Mouse (Mus musculus) midbrain, embryonic 12.5 days (tissue): ENCODE data around the gene Enkd1. TPM values are rescaled to one million over a fixed set of nuclear protein-coding genes. Genes with fewer than 3 reads are reported as not detected.

Experiments
- ATAC-seq: fragments of 200-750 bp; cut with Nextera tagmentation; 2 replicates; pipeline ENCODE4 v1.8.0; 2017; ENCODE audit warnings: low read depth, moderate TSS enrichment, moderate library complexity; ENCODE audit not compliant: low FRiP score
- H3K27ac ChIP-seq: fragments of 300-500 bp; sonication (generic); replicated peaks from 2 replicates; pipeline ENCODE4 v1.5.1; 2016; ENCODE audit warnings: mild to moderate bottlenecking
- H3K27me3 ChIP-seq: fragments of 300-500 bp; sonication (generic); 2 replicates; pipeline ENCODE4 v1.6.1; 2016; ENCODE audit warnings: mild to moderate bottlenecking
- H3K36me3 ChIP-seq: fragments of 300-500 bp; sonication (generic); 2 replicates; pipeline ENCODE4 v1.6.1; 2016
- H3K4me1 ChIP-seq: fragments of 300-500 bp; sonication (generic); 2 replicates; pipeline ENCODE4 v1.6.1; 2016
- H3K4me2 ChIP-seq: fragments of 300-500 bp; sonication (generic); replicated peaks from 2 replicates; pipeline ENCODE4 v1.6.1; 2016; ENCODE audit warnings: mild to moderate bottlenecking, moderate library complexity
- H3K4me3 ChIP-seq: fragments of 300-500 bp; sonication (generic); 2 replicates; pipeline ENCODE4 v1.5.1; 2016; ENCODE audit warnings: mild to moderate bottlenecking
- H3K9ac ChIP-seq: fragments of 300-500 bp; sonication (generic); replicated peaks from 2 replicates; pipeline ENCODE4 v1.6.1; 2016; ENCODE audit warnings: mild to moderate bottlenecking, moderate library complexity
- H3K9me3 ChIP-seq: fragments of 300-500 bp; sonication (generic); 2 replicates; pipeline ENCODE4 v1.6.1; 2016; ENCODE audit warnings: mild to moderate bottlenecking
- WGBS: fragments of 180-500 bp; shearing (Covaris S2); methylation state at CpG from one replicate; pipeline ENCODE4 v1.1.7; 2016; 5-methylcytosine and 5-hydroxymethylcytosine counted together
- polyA plus RNA-seq: library from polyadenylated mRNA; unstranded; fragments of >200 nt; fragmentation: Nextera tagmentation; extraction: Ambion mirVana; gene quantifications from 2 replicates; pipeline ENCODE4 v1.2.1, GENCODE M21; 2016

Gene Enkd1
- polyA plus RNA-seq, 1 experiment from 2014 or later, result 32.6 TPM

- peaks cover 21% of the 10 kb centered on the region for H3K4me1 ChIP-seq
- no peak overlapping the region for H3K4me3 ChIP-seq
- peaks cover 5% of the 10 kb centered on the region; the same call in 1 of the 2 replicates for H3K9me3 ChIP-seq
- no peak for ATAC-seq
- no peak overlapping the region for H3K27ac ChIP-seq
- no peaks in the 10 kb centered on the region for H3K27me3 ChIP-seq
- no peak overlapping the region for H3K4me2 ChIP-seq
- H3K36me3 ChIP-seq, result peaks cover 4% of the 10 kb centered on the region; the same call in 1 of the 2 replicates
- 91% methylated on average over 9 of the region's 9 CpGs for WGBS
- no peak overlapping the region for H3K9ac ChIP-seq
These were observed 18.0 kb downstream of the Enkd1 start for GRCm38 (mm10) chr8:105689983-105690360.

- Histone ChIP-seq H3K4me2 (no peak overlapping the region), H3K9me3 (peaks cover 5% of the 10 kb centered on the region; the same call in 1 of the 2 replicates), H3K36me3 (peaks cover 4% of the 10 kb centered on the region; the same call in 1 of the 2 replicates), H3K4me1 (peaks cover 16% of the 10 kb centered on the region), H3K9ac (no peak overlapping the region), H3K4me3 (no peak overlapping the region), H3K27ac (no peak overlapping the region), H3K27me3 (no peaks in the 10 kb centered on the region)
- no peak for ATAC-seq
- WGBS, result 65% methylated on average over 35 of the region's 35 CpGs
These were observed 18.6 kb downstream of the Enkd1 start for GRCm38 (mm10) chr8:105689256-105689982.

- 70% methylated on average over 14 of the region's 14 CpGs for WGBS
- H3K4me1 ChIP-seq, result peaks cover 6% of the 10 kb centered on the region
- no peak for ATAC-seq
- H3K27ac ChIP-seq, result no peak overlapping the region
- H3K9me3 ChIP-seq, result peaks cover 5% of the 10 kb centered on the region; the same call in 1 of the 2 replicates
- H3K4me3 ChIP-seq, result no peak overlapping the region
- H3K9ac ChIP-seq, result no peak overlapping the region
- H3K36me3 ChIP-seq, result peaks cover 14% of the 10 kb centered on the region
- H3K27me3 ChIP-seq, result no peaks in the 10 kb centered on the region
- H3K4me2 ChIP-seq, result no peak overlapping the region
These were observed 19.7 kb downstream of the Enkd1 start for GRCm38 (mm10) chr8:105688242-105688752.

GRCm38 (mm10) chr8:105687512-105687911 lies 20.5 kb downstream of the Enkd1 start:
- Histone ChIP-seq H3K4me3 (no peak overlapping the region), H3K27ac (no peak overlapping the region), H3K27me3 (no peaks in the 10 kb centered on the region), H3K4me1 (peaks cover 6% of the 10 kb centered on the region), H3K9ac (no peak overlapping the region), H3K9me3 (no peaks in the 10 kb centered on the region), H3K36me3 (peaks cover 18% of the 10 kb centered on the region), H3K4me2 (no peak overlapping the region)
- no peak for ATAC-seq
- 60% methylated on average over 8 of the region's 8 CpGs for WGBS

GRCm38 (mm10) chr8:105686551-105686950 lies 21.5 kb downstream of the Enkd1 start:
- peaks cover 6% of the 10 kb centered on the region for H3K4me1 ChIP-seq
- peaks cover 27% of the 10 kb centered on the region for H3K36me3 ChIP-seq
- H3K9ac ChIP-seq, result no peak overlapping the region
- no peak overlapping the region for H3K4me2 ChIP-seq
- H3K4me3 ChIP-seq, result no peak overlapping the region
- no peaks in the 10 kb centered on the region for H3K9me3 ChIP-seq
- 72% methylated on average over 6 of the region's 6 CpGs for WGBS
- H3K27me3 ChIP-seq, result no peaks in the 10 kb centered on the region
- no peak overlapping the region for H3K27ac ChIP-seq
- ATAC-seq, result no peak

GRCm38 (mm10) chr8:105685796-105686308 lies 22.2 kb downstream of the Enkd1 start, which contains the start of gene Carmil2:
Carmil2 (plus strand) TSS chr8:105686274.
- no peak within 1 kb of the TSS for H3K27ac ChIP-seq
- no peaks in the 10 kb centered on the region for H3K9me3 ChIP-seq
- peak within 1 kb of the TSS; percentile 29; the same call in 1 of the 2 replicates for H3K4me2 ChIP-seq
- H3K27me3 ChIP-seq, result no peaks in the 10 kb centered on the region
- H3K36me3 ChIP-seq, result peaks cover 34% of the 10 kb centered on the region
- WGBS, result 15% methylated on average over 20 of the region's 26 CpGs
- H3K4me1 ChIP-seq, result peaks cover 6% of the 10 kb centered on the region
- no peak within 1 kb of the TSS for H3K4me3 ChIP-seq
- peak; percentile 30; the same call in 1 of the 2 replicates for ATAC-seq
- no peak within 1 kb of the TSS for H3K9ac ChIP-seq

- Histone ChIP-seq H3K27ac (no peak overlapping the region), H3K27me3 (no peaks in the 10 kb centered on the region), H3K9me3 (no peaks in the 10 kb centered on the region), H3K4me1 (peaks cover 6% of the 10 kb centered on the region), H3K36me3 (peaks cover 39% of the 10 kb centered on the region), H3K4me2 (no peak overlapping the region), H3K4me3 (no peak overlapping the region), H3K9ac (no peak overlapping the region)
- ATAC-seq, result no peak
- 83% methylated on average over 7 of the region's 7 CpGs for WGBS
These were observed 22.7 kb downstream of the Enkd1 start for GRCm38 (mm10) chr8:105685325-105685724.

GRCm38 (mm10) chr8:105677891-105678290 lies 30.1 kb downstream of the Enkd1 start:
- H3K4me1 ChIP-seq, result no peaks in the 10 kb centered on the region
- H3K36me3 ChIP-seq, result peaks cover 95% of the 10 kb centered on the region
- no peaks in the 10 kb centered on the region for H3K27me3 ChIP-seq
- H3K9me3 ChIP-seq, result no peaks in the 10 kb centered on the region
- WGBS, result 90% methylated on average over 1 of the region's 1 CpGs
- no peak overlapping the region for H3K27ac ChIP-seq
- no peak overlapping the region for H3K4me2 ChIP-seq
- no peak overlapping the region for H3K9ac ChIP-seq
- no peak overlapping the region for H3K4me3 ChIP-seq
- ATAC-seq, result no peak

GRCm38 (mm10) chr8:105661167-105661566 lies 46.8 kb downstream of the Enkd1 start:
- WGBS, result 78% methylated on average over 3 of the region's 3 CpGs
- peaks cover 31% of the 10 kb centered on the region for H3K36me3 ChIP-seq

GRCm38 (mm10) chr8:105657641-105658040 lies 50.4 kb downstream of the Enkd1 start:
- no peak overlapping the region for H3K4me2 ChIP-seq
- H3K27me3 ChIP-seq, result no peaks in the 10 kb centered on the region
- ATAC-seq, result no peak
- peaks cover 20% of the 10 kb centered on the region for H3K36me3 ChIP-seq
- no peak overlapping the region for H3K27ac ChIP-seq
- H3K4me3 ChIP-seq, result no peak overlapping the region
- no peak overlapping the region for H3K9ac ChIP-seq
- peaks cover 5% of the 10 kb centered on the region; the same call in 1 of the 2 replicates for H3K4me1 ChIP-seq
- H3K9me3 ChIP-seq, result no peaks in the 10 kb centered on the region

More at GRCm38 (mm10) chr8:105661167-105661566, 46.8 kb downstream of the Enkd1 start:
- Histone ChIP-seq H3K4me1 (peaks cover 5% of the 10 kb centered on the region; the same call in 1 of the 2 replicates), H3K9ac (no peak overlapping the region), H3K9me3 (no peaks in the 10 kb centered on the region), H3K27ac (no peak overlapping the region), H3K4me2 (no peak overlapping the region), H3K4me3 (no peak overlapping the region), H3K27me3 (no peaks in the 10 kb centered on the region)
- no peak for ATAC-seq
